Mouse (Mus musculus) c-Kit-positive CD71-positive TER-119-positive erythroid progenitor cells, embryonic 14.5 days (primary cell): ENCODE measurements at regions not wholly inside any gene's neighbourhood (a gene's known extent, or its start where the extent isn't known, plus 50 kb on each side); places are given as distances from the start of the nearest gene placed in this dataset.
A peak's percentile ranks its signal among the peaks of the same experiment; 100 is the strongest.

Source experiments
- DNase-seq: peaks from one replicate; pipeline ENCODE4 v3.0.0-alpha.2; 2013; ENCODE audit warnings: low spot score

- no peak for DNase-seq
Measured at GRCm38 (mm10) chr9:116366713-116367112, 191.6 kb upstream of the Tgfbr2 start.

GRCm38 (mm10) chr9:116366193-116366592, 191.0 kb upstream of the Tgfbr2 start:
- DNase-seq, result no peak

- DNase-seq, result no peak
Measured at GRCm38 (mm10) chr9:116365701-116366100, 190.5 kb upstream of the Tgfbr2 start.

DNA sequence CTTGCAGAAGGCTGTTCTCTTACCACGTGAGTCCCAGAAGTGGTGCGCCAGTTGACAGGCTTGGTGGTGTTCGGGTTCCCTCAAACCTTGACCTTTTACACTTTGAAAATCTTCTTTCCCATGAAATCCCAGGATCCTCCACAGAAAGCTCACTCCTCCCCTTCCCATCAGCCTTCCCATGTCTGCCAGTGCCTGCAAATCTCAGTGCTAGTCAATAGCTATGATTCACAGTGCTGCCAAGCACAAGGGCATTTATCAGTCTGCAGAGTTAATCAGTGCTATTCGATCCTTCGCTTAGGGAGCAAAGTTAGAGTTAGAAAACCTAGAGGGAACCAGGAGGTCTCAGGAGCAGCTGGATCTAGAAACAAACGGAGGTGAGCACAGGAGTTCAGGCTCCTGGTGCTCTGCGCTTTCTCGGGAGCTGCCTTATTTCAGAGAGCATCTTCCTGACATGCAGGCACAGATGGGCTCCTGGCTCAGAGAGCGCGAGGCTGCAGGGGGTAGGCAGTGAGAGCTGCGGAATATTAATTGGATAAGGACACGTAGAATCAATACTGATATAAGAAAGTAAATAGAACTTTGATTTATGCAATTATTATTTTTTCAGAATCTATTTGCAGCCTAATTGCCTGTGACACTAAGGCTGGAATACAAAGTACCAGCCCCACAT, 190.0 kb upstream of the Tgfbr2 start:
- no peak for DNase-seq

DNA sequence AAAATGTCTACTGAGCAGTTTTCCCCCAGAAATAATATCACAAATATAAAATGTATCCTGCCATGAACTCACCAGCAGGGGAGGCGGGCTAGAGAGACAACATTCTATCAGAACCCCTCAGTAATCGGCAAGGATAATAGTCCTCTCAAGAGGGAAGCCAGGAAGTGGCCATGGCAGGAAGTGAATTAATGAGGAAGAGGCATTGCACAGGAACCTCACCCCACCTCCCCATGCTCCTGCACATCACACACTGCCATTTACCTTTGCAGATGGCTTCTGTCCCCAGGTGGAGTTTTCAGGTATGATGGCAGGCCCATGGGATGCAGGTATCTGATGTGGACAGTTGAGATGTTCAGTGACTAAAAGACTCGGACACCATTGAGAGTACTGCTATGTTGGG, 185.9 kb upstream of the Tgfbr2 start:
- no peak for DNase-seq

GRCm38 (mm10) chr9:116354056-116354732, 179.0 kb upstream of the Tgfbr2 start:
- no peak for DNase-seq

GRCm38 (mm10) chr9:116352801-116353494, 177.8 kb upstream of the Tgfbr2 start:
- no peak for DNase-seq

DNA sequence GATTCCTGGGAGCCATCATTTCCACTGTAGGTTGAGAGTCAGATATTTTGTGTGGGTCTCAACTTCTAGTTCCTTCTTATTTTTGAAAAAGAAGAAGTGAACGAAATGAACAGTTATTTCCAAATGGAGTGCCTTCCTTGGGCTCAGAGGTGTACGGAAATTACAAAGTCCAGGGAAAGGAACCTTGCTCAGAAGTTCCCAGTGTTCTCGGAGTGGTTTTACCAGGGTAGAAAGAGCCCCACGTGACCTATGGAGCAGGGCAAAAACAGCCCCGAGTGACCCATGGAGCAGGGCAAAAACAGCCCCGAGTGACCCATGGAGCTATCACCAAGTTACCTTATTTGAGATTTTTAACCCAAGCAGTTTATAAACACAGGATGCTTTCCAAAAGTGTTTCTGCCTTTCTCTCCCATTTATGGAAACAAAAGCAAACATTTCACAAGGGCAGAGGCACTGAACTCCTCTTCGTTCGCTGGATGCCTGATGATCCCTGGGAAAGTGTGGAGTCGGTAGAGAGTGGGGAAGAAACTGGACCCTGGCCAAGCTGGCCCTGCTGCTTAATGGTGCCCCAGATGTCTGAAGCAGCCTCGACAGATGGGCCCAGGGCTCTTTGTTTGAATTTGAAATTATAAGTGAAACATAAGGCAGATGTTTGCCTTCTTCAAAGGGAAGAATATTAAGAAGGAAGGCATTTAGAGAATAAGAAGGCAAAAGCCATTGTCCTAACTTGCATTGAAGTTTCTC, 175.8 kb upstream of the Tgfbr2 start:
- DNase-seq, result no peak

- DNase-seq, result no peak
Measured at GRCm38 (mm10) chr9:116347021-116347420, 171.9 kb upstream of the Tgfbr2 start.

GRCm38 (mm10) chr9:116346495-116346894, 171.3 kb upstream of the Tgfbr2 start:
- no peak for DNase-seq

- no peak for DNase-seq
Measured at GRCm38 (mm10) chr9:116343086-116343481, 167.9 kb upstream of the Tgfbr2 start.

GRCm38 (mm10) chr9:116342446-116343085, 167.4 kb upstream of the Tgfbr2 start:
- no peak for DNase-seq

GRCm38 (mm10) chr9:116342009-116342408, 166.8 kb upstream of the Tgfbr2 start:
- no peak for DNase-seq

DNA sequence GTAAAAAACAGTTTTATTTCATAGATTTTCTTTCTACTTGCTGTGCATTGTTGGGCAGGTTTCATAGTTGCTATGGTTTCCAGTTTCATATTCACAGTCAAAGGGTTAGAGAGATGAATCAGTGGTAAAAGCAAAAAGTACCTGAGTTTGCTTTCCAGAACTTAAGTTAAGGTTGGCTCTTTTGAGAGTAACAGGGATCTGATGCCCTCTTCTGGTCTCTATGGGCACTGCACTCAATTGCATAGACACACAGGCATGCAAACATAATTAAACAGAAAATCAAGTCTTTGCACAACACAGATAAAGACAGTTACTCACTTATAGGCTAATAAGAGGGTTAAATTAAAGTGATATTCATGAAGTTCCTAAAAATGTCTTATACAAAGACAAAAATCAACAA, 165.8 kb upstream of the Tgfbr2 start:
- no peak for DNase-seq

- DNase-seq, result no peak
Measured at GRCm38 (mm10) chr9:116338729-116339100, 163.6 kb upstream of the Tgfbr2 start.

DNA sequence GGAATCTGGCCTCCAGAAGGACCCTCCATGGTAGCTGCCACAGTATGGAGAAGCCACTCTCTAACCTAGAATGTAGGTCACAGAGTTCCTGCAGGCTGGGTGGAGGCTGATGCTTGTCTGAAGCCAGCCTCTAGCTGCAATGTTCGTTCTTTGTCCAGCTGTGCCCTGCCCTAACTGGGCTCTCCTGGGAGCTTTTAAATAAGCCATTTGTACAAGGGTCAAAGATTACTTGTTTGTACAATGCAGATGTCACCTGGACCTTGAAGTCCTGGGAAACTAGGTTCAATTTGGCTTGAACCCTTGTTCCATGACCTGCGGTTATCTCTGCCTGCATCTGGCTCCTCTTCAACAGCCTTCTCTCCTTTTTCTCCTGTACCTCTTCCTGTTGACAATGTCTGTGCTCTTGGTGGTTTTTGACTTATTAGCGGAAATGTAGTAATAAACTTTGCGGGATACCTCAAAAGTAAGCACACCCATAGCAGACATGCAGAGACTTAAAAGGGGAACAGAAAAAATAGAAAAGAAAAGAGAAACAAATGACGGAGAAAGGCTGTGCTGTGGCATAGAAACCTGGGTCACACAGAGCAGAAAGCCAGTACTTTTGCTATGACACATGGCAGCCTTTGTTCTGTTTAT, 163.1 kb upstream of the Tgfbr2 start:
- DNase-seq, result no peak

GRCm38 (mm10) chr9:116337446-116338010, 162.4 kb upstream of the Tgfbr2 start:
- DNase-seq, result no peak

DNA sequence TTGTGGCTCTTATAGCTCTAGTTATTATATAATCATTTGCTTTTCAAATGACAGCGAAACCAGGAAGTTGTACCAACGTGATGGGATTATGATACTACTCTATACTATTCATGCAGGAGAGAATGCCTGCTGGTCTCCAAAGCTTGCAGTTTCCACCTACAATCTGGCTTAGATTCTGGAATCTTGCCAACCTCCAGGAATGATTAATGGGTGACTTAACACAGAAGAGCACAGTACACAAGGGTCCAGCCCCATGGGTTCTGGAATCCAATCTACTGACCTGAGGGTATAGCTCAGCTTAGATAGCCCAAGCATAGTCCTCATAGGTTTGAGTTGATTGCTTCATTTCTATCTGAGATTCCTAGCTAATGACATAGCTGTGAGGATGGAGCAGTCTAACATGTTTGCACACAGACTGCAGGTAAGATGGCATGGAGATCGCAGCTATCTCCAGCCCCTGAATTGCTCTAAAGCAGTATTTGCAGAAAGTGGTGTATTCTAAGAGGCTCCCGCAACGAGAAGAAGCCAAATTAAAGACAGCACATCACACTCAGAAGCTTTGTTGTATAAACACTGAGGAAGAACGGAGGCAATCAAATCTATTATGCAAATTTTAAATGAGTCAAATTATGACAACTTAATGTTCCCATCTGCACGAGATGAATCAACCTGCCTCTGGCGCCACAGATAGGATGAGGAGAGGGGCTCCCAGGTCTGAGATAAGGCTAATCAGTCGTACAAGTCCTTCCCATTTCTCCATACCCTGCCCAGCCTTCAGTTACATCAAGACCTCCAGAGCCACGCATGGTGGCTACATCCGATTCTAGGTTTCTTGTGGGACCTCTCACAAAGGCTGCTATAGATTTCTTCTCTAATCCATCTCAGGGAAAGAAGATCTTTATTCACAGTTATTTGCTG, 160.7 kb upstream of the Tgfbr2 start:
- peak; percentile 20 for DNase-seq

DNA sequence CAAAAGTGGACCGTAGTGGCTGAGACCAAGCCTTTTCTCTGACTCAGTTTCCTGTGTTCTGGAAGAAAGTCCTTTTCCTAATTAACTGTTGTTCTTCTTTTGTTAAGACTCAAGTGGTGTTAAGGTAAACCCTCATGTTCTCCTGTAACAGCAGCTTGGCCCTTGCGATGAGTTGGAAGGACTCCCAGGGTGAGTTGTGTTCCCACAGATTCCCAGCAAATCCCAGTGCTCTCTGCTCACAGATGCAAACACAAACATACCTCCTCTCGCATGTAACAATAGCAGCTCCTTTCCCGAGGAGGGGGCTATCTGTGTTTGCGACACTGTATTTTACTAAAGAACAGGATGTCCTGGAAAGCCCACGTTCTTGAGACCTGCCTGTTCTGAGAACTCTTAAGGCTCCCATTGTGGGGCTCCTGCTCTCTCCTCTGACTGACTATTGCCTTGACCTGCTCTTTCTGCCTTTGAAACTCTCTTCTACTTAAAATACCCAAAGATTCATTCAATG, 158.8 kb upstream of the Tgfbr2 start:
- no peak for DNase-seq
